Mouse (Mus musculus) testis, adult 2 months (tissue): Measurements from ENCODE around the gene Mgat5.

Experiments
- CTCF ChIP-seq: fragments of 200-500 bp; IDR thresholded peaks from 2 replicates; pipeline ENCODE4 v1.5.1; 2012; ENCODE audit warnings: low read depth, mild to moderate bottlenecking, inconsistent platforms, low read length, moderate library complexity; ENCODE audit not compliant: control insufficient read depth, insufficient read depth, insufficient replicate concordance
- POLR2A ChIP-seq: fragments of 200-500 bp; IDR thresholded peaks from 2 replicates; pipeline ENCODE4 v1.6.1; 2012; ENCODE audit warnings: low read depth, mild to moderate bottlenecking, inconsistent platforms, low read length, moderate library complexity; ENCODE audit not compliant: control insufficient read depth

GRCm38 (mm10) chr1:127317541-127317940 is 112.7 kb downstream of the Mgat5 start:
- no peak for TF ChIP-seq POLR2A
- TF ChIP-seq CTCF = no peak
